Mouse (Mus musculus) hindbrain, embryonic 15.5 days (tissue): Measurements from ENCODE around the gene Gstt4. TPM values are rescaled to one million over a fixed set of nuclear protein-coding genes. Genes with fewer than 3 reads are reported as not detected.
A peak's percentile ranks its signal among the peaks of the same experiment; 100 is the strongest.
"Not testable (repeated sequence)": the region's sequence is repeated elsewhere in the genome, so short reads cannot be mapped to it uniquely, and the experiment has no call there.

Experiments
- ATAC-seq: fragments of 200-750 bp; cut with Nextera tagmentation; 2 replicates; pipeline ENCODE4 v1.8.0; 2017; ENCODE audit warnings: low read depth, moderate number of reproducible peaks, moderate TSS enrichment; ENCODE audit not compliant: low FRiP score
- H3K27ac ChIP-seq: fragments of 300-500 bp; sonication (generic); replicated peaks from 2 replicates; pipeline ENCODE4 v1.5.1; 2015; ENCODE audit warnings: mild to moderate bottlenecking, inconsistent platforms
- H3K27me3 ChIP-seq: fragments of 300-500 bp; sonication (generic); 2 replicates; pipeline ENCODE4 v1.6.1; 2015; ENCODE audit warnings: control low read depth, inconsistent platforms
- H3K36me3 ChIP-seq: fragments of 300-500 bp; sonication (generic); 2 replicates; pipeline ENCODE4 v1.6.1; 2015; ENCODE audit warnings: control low read depth, inconsistent platforms
- H3K4me1 ChIP-seq: fragments of 300-500 bp; sonication (generic); replicated peaks from 2 replicates; pipeline ENCODE4 v1.6.1; 2015; ENCODE audit warnings: control low read depth, inconsistent platforms
- H3K4me2 ChIP-seq: fragments of 300-500 bp; sonication (generic); 2 replicates; pipeline ENCODE4 v1.6.1; 2015; ENCODE audit warnings: moderate library complexity, mild to moderate bottlenecking, inconsistent platforms
- H3K4me3 ChIP-seq: fragments of 300-500 bp; sonication (generic); 2 replicates; pipeline ENCODE4 v1.5.1; 2015; ENCODE audit warnings: mild to moderate bottlenecking, inconsistent platforms
- H3K9ac ChIP-seq: fragments of 300-500 bp; sonication (generic); 2 replicates; pipeline ENCODE4 v1.6.1; 2015; ENCODE audit warnings: inconsistent platforms
- H3K9me3 ChIP-seq: fragments of 300-500 bp; sonication (generic); 2 replicates; pipeline ENCODE4 v1.6.1; 2016; ENCODE audit warnings: control low read depth, inconsistent platforms
- WGBS: fragments of 180-500 bp; shearing (Covaris S2); methylation state at CpG from one replicate; pipeline ENCODE4 v1.1.7; 2015; 5-methylcytosine and 5-hydroxymethylcytosine counted together
- polyA plus RNA-seq: library from polyadenylated mRNA; unstranded; fragments of >200 nt; fragmentation: Nextera tagmentation; extraction: Ambion mirVana; gene quantifications from 2 replicates; pipeline ENCODE4 v1.2.1, GENCODE M21; 2015

Gene Gstt4
- not detected in 2 replicates for polyA plus RNA-seq

GRCm38 (mm10) chr10:75822443-75822842, at the start of gene Gstt4:
Gene Gstt4 (minus strand): TSS chr10:75822543.
- Histone ChIP-seq H3K9ac (no peak within 1 kb of the TSS), H3K27ac (no peak within 1 kb of the TSS), H3K36me3 (no peaks in the 10 kb centered on the region), H3K4me3 (no peak within 1 kb of the TSS), H3K9me3 (no peaks in the 10 kb centered on the region), H3K4me2 (no peak within 1 kb of the TSS), H3K27me3 (no peaks in the 10 kb centered on the region), H3K4me1 (no peaks in the 10 kb centered on the region)
- WGBS = 93% methylated on average over 2 of the region's 2 CpGs
- ATAC-seq = no peak

GRCm38 (mm10) chr10:75861587-75861986, 39.2 kb upstream of the Gstt4 start:
- Histone ChIP-seq H3K4me2 (no peak overlapping the region), H3K27me3 (no peaks in the 10 kb centered on the region), H3K4me3 (no peak overlapping the region), H3K36me3 (peaks cover 4% of the 10 kb centered on the region; the same call in 1 of the 2 replicates), H3K4me1 (peaks cover 33% of the 10 kb centered on the region), H3K27ac (no peak overlapping the region), H3K9ac (no peak overlapping the region), H3K9me3 (no peaks in the 10 kb centered on the region)
- ATAC-seq = no peak
- WGBS = 46% methylated on average over 5 of the region's 5 CpGs

- Histone ChIP-seq H3K36me3 (peaks cover 4% of the 10 kb centered on the region; the same call in 1 of the 2 replicates), H3K4me1 (peaks cover 33% of the 10 kb centered on the region), H3K4me3 (peak overlapping the region; percentile 90; the same call in 1 of the 2 replicates), H3K27me3 (no peaks in the 10 kb centered on the region), H3K9me3 (no peaks in the 10 kb centered on the region), H3K9ac (0 out of 2 replicates have a peak overlapping the region, but pooled peaks have one; percentile 95), H3K4me2 (peak overlapping the region; percentile 57), H3K27ac (peak overlapping the region; percentile 97)
- WGBS = 22% methylated on average over 7 of the region's 7 CpGs
- no peak for ATAC-seq
Observed at GRCm38 (mm10) chr10:75860746-75861145, 38.4 kb upstream of the Gstt4 start.

- not testable (repeated sequence) for H3K36me3 ChIP-seq, H3K9me3 ChIP-seq, H3K27me3 ChIP-seq
- H3K27ac ChIP-seq = peak within 1 kb of the TSS; percentile 97
- H3K9ac ChIP-seq = peak within 1 kb of the TSS; percentile 95
- under 1% methylated on average over 45 of the region's 46 CpGs for WGBS
- H3K4me2 ChIP-seq = peak within 1 kb of the TSS; percentile 57
- peak; percentile 94 for ATAC-seq
- peaks cover 33% of the 10 kb centered on the region for H3K4me1 ChIP-seq
- H3K4me3 ChIP-seq = peak within 1 kb of the TSS; percentile 90
Observed at GRCm38 (mm10) chr10:75859786-75860470, 37.6 kb upstream of the Gstt4 start, which contains the start of gene Mif. Gene Mif (minus strand): TSS chr10:75860240.

GRCm38 (mm10) chr10:75859107-75859746, 36.9 kb upstream of the Gstt4 start:
- peaks cover 4% of the 10 kb centered on the region; the same call in 1 of the 2 replicates for H3K36me3 ChIP-seq
- peak; percentile 79 for ATAC-seq
- WGBS = 1% methylated on average over 27 of the region's 27 CpGs

GRCm38 (mm10) chr10:75857598-75857997, 35.3 kb upstream of the Gstt4 start:
- ATAC-seq = no peak
- Histone ChIP-seq H3K36me3 (peaks cover 4% of the 10 kb centered on the region; the same call in 1 of the 2 replicates), H3K4me1 (peaks cover 33% of the 10 kb centered on the region), H3K9me3 (no peaks in the 10 kb centered on the region), H3K27ac (no peak overlapping the region), H3K27me3 (no peaks in the 10 kb centered on the region), H3K4me3 (no peak overlapping the region), H3K4me2 (no peak overlapping the region), H3K9ac (no peak overlapping the region)
- WGBS = 93% methylated on average over 4 of the region's 4 CpGs

More at GRCm38 (mm10) chr10:75859107-75859746, 36.9 kb upstream of the Gstt4 start:
- peak overlapping the region; percentile 90 for H3K4me3 ChIP-seq
- no peaks in the 10 kb centered on the region for H3K9me3 ChIP-seq
- peaks cover 33% of the 10 kb centered on the region for H3K4me1 ChIP-seq
- H3K27me3 ChIP-seq = no peaks in the 10 kb centered on the region
- H3K27ac ChIP-seq = peak overlapping the region; percentile 97
- peak overlapping the region; percentile 95 for H3K9ac ChIP-seq
- peak overlapping the region; percentile 57 for H3K4me2 ChIP-seq

- Histone ChIP-seq H3K4me2 (no peak overlapping the region), H3K4me3 (no peak overlapping the region), H3K4me1 (peaks cover 33% of the 10 kb centered on the region), H3K27me3 (no peaks in the 10 kb centered on the region), H3K27ac (no peak overlapping the region), H3K9ac (no peak overlapping the region), H3K9me3 (no peaks in the 10 kb centered on the region), H3K36me3 (peaks cover 4% of the 10 kb centered on the region; the same call in 1 of the 2 replicates)
- no peak for ATAC-seq
- WGBS = 85% methylated on average over 3 of the region's 3 CpGs
Observed at GRCm38 (mm10) chr10:75856976-75857375, 34.6 kb upstream of the Gstt4 start.

- no peak overlapping the region for H3K4me3 ChIP-seq
- no peaks in the 10 kb centered on the region for H3K9me3 ChIP-seq
- H3K4me1 ChIP-seq = peaks cover 34% of the 10 kb centered on the region
- 84% methylated on average over 11 of the region's 11 CpGs for WGBS
- no peak overlapping the region for H3K4me2 ChIP-seq
- H3K27ac ChIP-seq = no peak overlapping the region
- no peak overlapping the region for H3K9ac ChIP-seq
- no peaks in the 10 kb centered on the region for H3K27me3 ChIP-seq
- H3K36me3 ChIP-seq = peaks cover 4% of the 10 kb centered on the region; the same call in 1 of the 2 replicates
- no peak for ATAC-seq
Observed at GRCm38 (mm10) chr10:75856155-75856907, 34.0 kb upstream of the Gstt4 start.

- Histone ChIP-seq H3K9ac (no peak overlapping the region), H3K36me3 (peaks cover 4% of the 10 kb centered on the region; the same call in 1 of the 2 replicates), H3K4me2 (no peak overlapping the region), H3K9me3 (no peaks in the 10 kb centered on the region), H3K27me3 (no peaks in the 10 kb centered on the region), H3K4me1 (peaks cover 32% of the 10 kb centered on the region), H3K4me3 (no peak overlapping the region), H3K27ac (no peak overlapping the region)
- WGBS = 89% methylated on average over 15 of the region's 15 CpGs
- ATAC-seq = no peak
Observed at GRCm38 (mm10) chr10:75855416-75855981, 33.2 kb upstream of the Gstt4 start.

- H3K27ac ChIP-seq = no peak overlapping the region
- 88% methylated on average over 6 of the region's 6 CpGs for WGBS
- no peak overlapping the region for H3K9ac ChIP-seq
- H3K36me3 ChIP-seq = peaks cover 4% of the 10 kb centered on the region; the same call in 1 of the 2 replicates
- no peak overlapping the region for H3K4me3 ChIP-seq
- no peaks in the 10 kb centered on the region for H3K9me3 ChIP-seq
- H3K4me2 ChIP-seq = no peak overlapping the region
- peaks cover 28% of the 10 kb centered on the region for H3K4me1 ChIP-seq
- no peaks in the 10 kb centered on the region for H3K27me3 ChIP-seq
- no peak for ATAC-seq
Observed at GRCm38 (mm10) chr10:75854791-75855190, 32.4 kb upstream of the Gstt4 start.

GRCm38 (mm10) chr10:75854096-75854495, 31.8 kb upstream of the Gstt4 start:
- Histone ChIP-seq H3K4me2 (no peak overlapping the region), H3K27ac (no peak overlapping the region), H3K27me3 (no peaks in the 10 kb centered on the region), H3K9me3 (no peaks in the 10 kb centered on the region), H3K4me1 (peaks cover 28% of the 10 kb centered on the region), H3K4me3 (no peak overlapping the region), H3K9ac (no peak overlapping the region), H3K36me3 (peaks cover 4% of the 10 kb centered on the region; the same call in 1 of the 2 replicates)
- 50% methylated on average over 5 of the region's 5 CpGs for WGBS
- ATAC-seq = no peak
